Mouse (Mus musculus): ENCODE data around the gene Ube2v1. TPM values are rescaled to one million over a fixed set of nuclear protein-coding genes. Genes with fewer than 3 reads are reported as not detected.
A peak's percentile ranks its signal among the peaks of the same experiment; 100 is the strongest.

The Ube2v1 gene
- 314 and 1,236 TPM in 2 replicates for polyA plus RNA-seq (2012; ENCODE audit: insufficient read depth, low replicate concordance)

- Histone ChIP-seq H3K9me3 (0 out of 2 replicates have a peak, but pooled peaks cover 3% of the 10 kb centered on the region), H3K4me3 (replicated peaks) (peak within 1 kb of the TSS; percentile 97), H3K27me3 (replicated peaks) (no peaks in the 10 kb centered on the region), H3K4me1 (peaks cover 82% of the 10 kb centered on the region), H3K36me3 (replicated peaks; ENCODE audit: low read length) (peaks cover 36% of the 10 kb centered on the region)
- TF ChIP-seq GATA1 (IDR thresholded peaks at IDR 0.05; ENCODE audit: borderline replicate concordance, low read length) (no peak), FLI1 (IDR thresholded peaks at IDR 0.05; ENCODE audit: low read length) (no peak)
Observed at GRCm38 (mm10) chr2:167631591-167632448, at the start of gene Ube2v1. Gene Ube2v1 (minus strand): TSS chr2:167632095.

GRCm38 (mm10) chr2:167680657-167681056 lies 48.8 kb upstream of the Ube2v1 start:
- TF ChIP-seq FLI1 (IDR thresholded peaks at IDR 0.05; ENCODE audit: low read length) (no peak), GATA1 (IDR thresholded peaks at IDR 0.05; ENCODE audit: borderline replicate concordance, low read length) (no peak)
- Histone ChIP-seq H3K27me3 (replicated peaks) (peaks cover 24% of the 10 kb centered on the region), H3K4me1 (peaks cover 75% of the 10 kb centered on the region), H3K36me3 (replicated peaks; ENCODE audit: low read length) (no peaks in the 10 kb centered on the region), H3K9me3 (no peaks in the 10 kb centered on the region), H3K4me3 (replicated peaks) (peak overlapping the region; percentile 82)

- H3K9me3 ChIP-seq: no peaks in the 10 kb centered on the region
- peak overlapping the region; percentile 82 for H3K4me3 ChIP-seq (replicated peaks)
- peaks cover 19% of the 10 kb centered on the region for H3K27me3 ChIP-seq (replicated peaks)
- peaks cover 75% of the 10 kb centered on the region for H3K4me1 ChIP-seq
- no peak for TF ChIP-seq FLI1 (IDR thresholded peaks at IDR 0.05; ENCODE audit: low read length)
- no peak for TF ChIP-seq GATA1 (IDR thresholded peaks at IDR 0.05; ENCODE audit: borderline replicate concordance, low read length)
- no peaks in the 10 kb centered on the region for H3K36me3 ChIP-seq (replicated peaks; ENCODE audit: low read length)
Observed at GRCm38 (mm10) chr2:167679902-167680430, 48.1 kb upstream of the Ube2v1 start.

DNA sequence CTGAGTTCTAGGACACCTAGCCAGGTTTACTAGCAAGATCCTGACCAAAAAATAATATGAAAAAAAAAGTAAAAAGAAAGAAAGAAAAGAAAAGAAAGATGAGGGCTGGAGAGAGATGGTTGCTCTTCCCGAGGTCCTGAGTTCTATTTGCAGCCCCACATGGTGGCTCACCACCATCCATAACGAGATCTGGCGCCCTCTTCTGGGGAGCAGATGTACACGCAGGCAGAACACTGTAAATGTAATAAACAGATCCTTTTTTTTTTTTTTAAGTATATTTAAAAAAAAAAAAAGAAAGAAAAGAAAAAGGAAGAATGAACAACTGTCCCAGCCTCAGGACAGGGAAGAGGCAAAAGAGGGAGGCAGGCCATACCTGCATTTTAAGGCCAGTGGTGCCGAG lies 46.7 kb upstream of the Ube2v1 start:
- Histone ChIP-seq H3K36me3 (replicated peaks; ENCODE audit: low read length) (peaks cover 3% of the 10 kb centered on the region), H3K27me3 (replicated peaks) (peaks cover 12% of the 10 kb centered on the region), H3K4me1 (peaks cover 73% of the 10 kb centered on the region), H3K9me3 (peaks cover 5% of the 10 kb centered on the region), H3K4me3 (replicated peaks) (no peak overlapping the region)
- TF ChIP-seq FLI1 (IDR thresholded peaks at IDR 0.05; ENCODE audit: low read length): no peak
- no peak for TF ChIP-seq GATA1 (IDR thresholded peaks at IDR 0.05; ENCODE audit: borderline replicate concordance, low read length)

GRCm38 (mm10) chr2:167675120-167675909 lies 43.4 kb upstream of the Ube2v1 start:
- Histone ChIP-seq H3K36me3 (replicated peaks; ENCODE audit: low read length) (peaks cover 3% of the 10 kb centered on the region), H3K27me3 (replicated peaks) (peaks cover 9% of the 10 kb centered on the region), H3K4me1 (peaks cover 80% of the 10 kb centered on the region), H3K9me3 (peaks cover 5% of the 10 kb centered on the region), H3K4me3 (replicated peaks) (no peak overlapping the region)
- TF ChIP-seq GATA1 (IDR thresholded peaks at IDR 0.05; ENCODE audit: borderline replicate concordance, low read length): no peak
- no peak for TF ChIP-seq FLI1 (IDR thresholded peaks at IDR 0.05; ENCODE audit: low read length)

- TF ChIP-seq GATA1 (IDR thresholded peaks at IDR 0.05; ENCODE audit: borderline replicate concordance, low read length) (no peak), FLI1 (IDR thresholded peaks at IDR 0.05; ENCODE audit: low read length) (no peak)
- Histone ChIP-seq H3K4me1 (peaks cover 59% of the 10 kb centered on the region), H3K9me3 (peaks cover 5% of the 10 kb centered on the region), H3K4me3 (replicated peaks) (peak overlapping the region; percentile 64), H3K36me3 (replicated peaks; ENCODE audit: low read length) (peaks cover 3% of the 10 kb centered on the region), H3K27me3 (replicated peaks) (peaks cover 16% of the 10 kb centered on the region)
Observed at GRCm38 (mm10) chr2:167672212-167672685, 40.4 kb upstream of the Ube2v1 start.

DNA sequence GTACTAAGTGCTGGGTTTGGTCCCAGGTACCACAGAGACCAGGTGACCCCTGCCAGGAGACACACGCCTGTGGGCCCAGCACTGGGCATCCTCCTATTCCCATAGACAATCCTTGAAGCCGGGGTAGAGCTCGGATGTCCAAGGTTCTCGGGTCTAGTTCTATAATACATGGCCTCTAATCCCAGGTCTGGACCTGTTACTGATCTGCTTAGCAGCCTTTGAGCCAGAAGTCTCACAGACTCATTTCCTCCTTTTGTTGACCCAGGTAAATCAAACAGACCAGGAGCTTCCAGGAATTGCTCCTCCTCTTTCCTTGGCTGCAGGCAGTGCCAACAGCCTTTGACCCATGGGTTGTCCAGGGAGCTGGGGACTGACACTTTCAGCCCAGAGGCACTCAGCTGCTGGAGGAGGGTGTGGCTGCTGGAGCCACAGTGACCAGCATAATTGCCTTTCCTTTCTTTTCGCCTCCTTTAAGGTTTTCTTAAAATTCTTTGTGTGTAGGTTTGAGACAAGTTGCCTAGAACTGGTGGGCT lies 39.3 kb upstream of the Ube2v1 start:
- Histone ChIP-seq H3K9me3 (peaks cover 5% of the 10 kb centered on the region), H3K4me3 (replicated peaks) (peak overlapping the region; percentile 9), H3K4me1 (peaks cover 50% of the 10 kb centered on the region), H3K27me3 (replicated peaks) (peaks cover 18% of the 10 kb centered on the region), H3K36me3 (replicated peaks; ENCODE audit: low read length) (peaks cover 3% of the 10 kb centered on the region)
- TF ChIP-seq FLI1 (IDR thresholded peaks at IDR 0.05; ENCODE audit: low read length) (no peak), GATA1 (IDR thresholded peaks at IDR 0.05; ENCODE audit: borderline replicate concordance, low read length) (no peak)

DNA sequence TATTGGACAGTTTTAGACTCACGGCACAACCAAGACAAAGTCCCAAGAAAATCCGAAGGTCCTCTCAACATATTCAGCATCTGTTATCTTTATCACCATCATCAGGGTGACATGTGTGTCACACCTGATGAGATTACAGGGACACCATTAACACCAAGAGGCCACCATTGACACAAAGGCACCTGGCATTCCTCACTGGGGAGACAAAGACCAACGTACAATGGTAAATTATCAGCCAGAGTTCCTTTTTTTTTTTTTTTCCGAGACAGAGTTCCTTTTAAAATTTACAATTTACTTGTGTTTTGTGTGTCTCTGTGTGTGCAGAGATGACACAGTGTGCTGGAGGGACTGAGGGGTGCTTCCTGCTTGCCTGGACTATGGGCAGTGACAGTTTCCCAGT lies 37.5 kb upstream of the Ube2v1 start:
- H3K4me3 ChIP-seq (replicated peaks): no peak overlapping the region
- H3K27me3 ChIP-seq (replicated peaks): peaks cover 20% of the 10 kb centered on the region
- peaks cover 3% of the 10 kb centered on the region for H3K36me3 ChIP-seq (replicated peaks; ENCODE audit: low read length)
- H3K4me1 ChIP-seq: peaks cover 36% of the 10 kb centered on the region
- TF ChIP-seq GATA1 (IDR thresholded peaks at IDR 0.05; ENCODE audit: borderline replicate concordance, low read length): no peak
- TF ChIP-seq FLI1 (IDR thresholded peaks at IDR 0.05; ENCODE audit: low read length): no peak
- peaks cover 5% of the 10 kb centered on the region for H3K9me3 ChIP-seq

GRCm38 (mm10) chr2:167668426-167668825 lies 36.5 kb upstream of the Ube2v1 start:
- TF ChIP-seq GATA1 (IDR thresholded peaks at IDR 0.05; ENCODE audit: borderline replicate concordance, low read length): no peak
- no peak for TF ChIP-seq FLI1 (IDR thresholded peaks at IDR 0.05; ENCODE audit: low read length)
- Histone ChIP-seq H3K36me3 (replicated peaks; ENCODE audit: low read length) (no peaks in the 10 kb centered on the region), H3K4me3 (replicated peaks) (no peak overlapping the region), H3K4me1 (peaks cover 30% of the 10 kb centered on the region), H3K27me3 (replicated peaks) (peaks cover 20% of the 10 kb centered on the region), H3K9me3 (no peaks in the 10 kb centered on the region; the same call in 1 of the 2 replicates)

Data from megakaryocyte, embryonic 14.5 days (primary cell).